Mouse (Mus musculus) lung, postnatal 36 days (tissue): Measurements from ENCODE around the gene Insm1.

Experiments used
- DNase-seq: peaks from one replicate; pipeline ENCODE4 v3.0.0; 2022; ENCODE audit warnings: mixed read lengths

The Insm1 gene

GRCm38 (mm10) chr2:146265045-146265444 lies 43.3 kb downstream of the Insm1 start:
- DNase-seq = peak; percentile 11

GRCm38 (mm10) chr2:146266539-146266938 lies 44.8 kb downstream of the Insm1 start:
- no peak for DNase-seq
